Mouse (Mus musculus) thymus, adult 2 months (tissue): ENCODE measurements around the gene Zmat5.

Experiments used
- CTCF ChIP-seq: fragments of 200-500 bp; IDR thresholded peaks from 2 replicates; pipeline ENCODE4 v1.5.1; 2012; ENCODE audit warnings: mild to moderate bottlenecking, control low read depth, low read length, moderate library complexity, borderline replicate concordance; ENCODE audit not compliant: control insufficient read depth, poor library complexity, insufficient read depth; ENCODE audit errors: extremely low read depth
- POLR2A ChIP-seq: fragments of 200-500 bp; IDR thresholded peaks from 2 replicates; pipeline ENCODE4 v1.6.1; 2012; ENCODE audit warnings: mild to moderate bottlenecking, low read length, control low read depth, moderate library complexity; ENCODE audit not compliant: control insufficient read depth, poor library complexity, insufficient read depth; ENCODE audit errors: extremely low read depth

DNA sequence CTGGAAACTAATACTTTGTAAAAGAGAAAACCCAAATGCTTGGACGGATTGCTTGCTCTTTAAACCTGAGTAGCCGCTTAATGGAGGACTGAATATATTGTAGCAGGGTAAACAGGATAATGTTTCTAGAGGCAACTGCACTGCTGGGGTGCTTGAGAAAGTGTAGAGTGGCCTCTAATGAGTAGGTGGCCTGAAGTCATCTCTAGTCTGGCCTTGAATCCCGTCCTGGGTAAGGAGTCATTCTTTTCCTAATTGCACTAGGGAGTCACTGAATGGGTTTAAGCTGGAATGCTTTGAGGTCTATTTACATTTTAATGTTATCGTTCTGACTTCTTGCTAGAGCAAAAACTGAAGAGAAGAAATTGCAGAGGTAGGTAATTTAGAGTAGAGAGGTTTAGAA, 700 bp downstream of the Zmat5 start:
- TF ChIP-seq CTCF (no peak), POLR2A (no peak)
